Mouse (Mus musculus): Measurements from ENCODE around the gene Gzmb. TPM values are rescaled to one million over a fixed set of nuclear protein-coding genes. Genes with fewer than 3 reads are reported as not detected.
"Not testable (repeated sequence)": the region's sequence is repeated elsewhere in the genome, so short reads cannot be mapped to it uniquely, and the experiment has no call there.

Gene Gzmb
- 0.15 and 0.17 TPM in 2 replicates for polyA plus RNA-seq (2014; fragmentation: Nextera tagmentation; extraction: Ambion mirVana)

DNA sequence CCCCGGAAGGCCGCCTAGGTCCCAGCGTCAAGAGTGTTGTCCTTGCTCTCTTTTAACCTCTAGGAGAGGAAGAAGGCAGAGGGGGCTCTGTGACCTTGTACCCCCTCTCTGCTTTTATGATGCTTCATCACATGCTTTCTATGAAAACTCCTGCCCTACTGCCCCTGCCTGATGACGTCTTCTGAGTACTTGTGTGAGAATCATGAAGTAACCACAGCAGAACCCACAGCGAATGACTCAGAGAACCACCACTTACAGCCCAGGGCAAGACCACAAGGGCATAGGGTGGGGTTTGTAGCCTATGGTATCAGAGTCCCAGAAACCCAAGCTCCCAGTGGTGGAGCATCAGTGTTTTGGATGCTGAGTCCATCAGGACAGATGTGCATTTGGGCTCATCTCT, at the start of gene Gzmb:
Gene Gzmb (minus strand): TSS at position 108 of the 400 bp plus-strand sequence.
- ATAC-seq (replicated peaks; ENCODE audit: low FRiP score) (no peak), DNase-seq (ENCODE audit: low spot score) (no peak)
- no peak within 1 kb of the TSS for H3K4me2 ChIP-seq
- no peaks in the 10 kb centered on the region for H3K4me1 ChIP-seq (replicated peaks; ENCODE audit: control insufficient read depth, insufficient read depth, low read length)
- no peak within 1 kb of the TSS for H3K4me3 ChIP-seq (ENCODE audit: low read depth, low read length)
- no peaks in the 10 kb centered on the region for H3K9me3 ChIP-seq (ENCODE audit: control insufficient read depth, low read length)
- no peaks in the 10 kb centered on the region for H3K36me3 ChIP-seq (ENCODE audit: control insufficient read depth, insufficient read depth, low read length)
- 69% methylated on average over 5 of the region's 5 CpGs for WGBS
- H3K27me3 ChIP-seq (replicated peaks; ENCODE audit: control insufficient read depth, insufficient read depth, low read length), result no peaks in the 10 kb centered on the region
- H3K9ac ChIP-seq (ENCODE audit: low read depth, low read length), result no peak within 1 kb of the TSS
- no peak within 1 kb of the TSS for H3K27ac ChIP-seq (ENCODE audit: low read depth, low read length)

DNA sequence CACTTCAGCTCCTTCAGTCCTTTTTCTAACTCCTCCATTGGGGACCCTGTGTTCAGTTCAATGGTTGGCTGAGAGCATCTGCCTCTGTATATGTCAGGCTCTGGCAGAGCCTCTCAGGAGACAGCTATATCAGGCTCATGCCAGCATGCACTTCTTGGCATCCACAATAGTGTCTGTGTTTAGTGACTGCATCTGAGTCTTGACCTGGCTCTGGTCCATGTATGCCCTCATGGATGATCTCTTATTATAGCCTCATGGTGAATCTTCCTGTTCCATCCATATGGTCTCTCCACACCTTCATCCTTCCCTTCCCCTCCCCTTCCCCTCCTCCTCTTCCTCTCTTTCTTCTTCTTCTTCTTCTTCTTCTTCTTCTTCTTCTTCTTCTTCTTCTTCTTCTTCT, 49.7 kb upstream of the Gzmb start:
- H3K36me3 ChIP-seq (ENCODE audit: control insufficient read depth, insufficient read depth, low read length); H3K4me1 ChIP-seq (replicated peaks; ENCODE audit: control insufficient read depth, insufficient read depth, low read length); H3K9ac ChIP-seq (ENCODE audit: low read depth, low read length); DNase-seq (ENCODE audit: low spot score); H3K27me3 ChIP-seq (replicated peaks; ENCODE audit: control insufficient read depth, insufficient read depth, low read length); H3K9me3 ChIP-seq (ENCODE audit: control insufficient read depth, low read length); H3K4me2 ChIP-seq; H3K27ac ChIP-seq (ENCODE audit: low read depth, low read length); ATAC-seq (replicated peaks; ENCODE audit: low FRiP score); H3K4me3 ChIP-seq (ENCODE audit: low read depth, low read length): not testable (repeated sequence)

- DNase-seq (ENCODE audit: low spot score) (no peak), ATAC-seq (replicated peaks; ENCODE audit: low FRiP score) (no peak)
- Histone ChIP-seq H3K36me3 (ENCODE audit: control insufficient read depth, insufficient read depth, low read length) (no peaks in the 10 kb centered on the region), H3K27ac (ENCODE audit: low read depth, low read length) (no peak overlapping the region), H3K9ac (ENCODE audit: low read depth, low read length) (no peak overlapping the region), H3K27me3 (replicated peaks; ENCODE audit: control insufficient read depth, insufficient read depth, low read length) (no peaks in the 10 kb centered on the region), H3K4me3 (ENCODE audit: low read depth, low read length) (no peak overlapping the region), H3K9me3 (ENCODE audit: control insufficient read depth, low read length) (no peaks in the 10 kb centered on the region), H3K4me1 (replicated peaks; ENCODE audit: control insufficient read depth, insufficient read depth, low read length) (no peaks in the 10 kb centered on the region), H3K4me2 (no peak overlapping the region)
- 77% methylated on average over 9 of the region's 9 CpGs for WGBS
These were observed 48.2 kb upstream of the Gzmb start for GRCm38 (mm10) chr14:56310238-56310637.

GRCm38 (mm10) chr14:56304149-56304548, 42.1 kb upstream of the Gzmb start:
- Histone ChIP-seq H3K4me2 (no peak overlapping the region), H3K36me3 (ENCODE audit: control insufficient read depth, insufficient read depth, low read length) (no peaks in the 10 kb centered on the region), H3K9me3 (ENCODE audit: control insufficient read depth, low read length) (no peaks in the 10 kb centered on the region), H3K9ac (ENCODE audit: low read depth, low read length) (no peak overlapping the region), H3K27ac (ENCODE audit: low read depth, low read length) (no peak overlapping the region), H3K4me3 (ENCODE audit: low read depth, low read length) (no peak overlapping the region), H3K27me3 (replicated peaks; ENCODE audit: control insufficient read depth, insufficient read depth, low read length) (no peaks in the 10 kb centered on the region), H3K4me1 (replicated peaks; ENCODE audit: control insufficient read depth, insufficient read depth, low read length) (no peaks in the 10 kb centered on the region)
- DNase-seq (ENCODE audit: low spot score), result no peak
- no peak for ATAC-seq (replicated peaks; ENCODE audit: low FRiP score)
- 0% methylated on average over 4 of the region's 4 CpGs for WGBS

- ATAC-seq (replicated peaks; ENCODE audit: low FRiP score) (no peak), DNase-seq (ENCODE audit: low spot score) (no peak)
- H3K9ac ChIP-seq (ENCODE audit: low read depth, low read length), result no peak overlapping the region
- no peak overlapping the region for H3K4me2 ChIP-seq
- H3K27ac ChIP-seq (ENCODE audit: low read depth, low read length), result no peak overlapping the region
- no peak overlapping the region for H3K4me3 ChIP-seq (ENCODE audit: low read depth, low read length)
- no peaks in the 10 kb centered on the region for H3K27me3 ChIP-seq (replicated peaks; ENCODE audit: control insufficient read depth, insufficient read depth, low read length)
- H3K9me3 ChIP-seq (ENCODE audit: control insufficient read depth, low read length), result no peaks in the 10 kb centered on the region
- no peaks in the 10 kb centered on the region for H3K4me1 ChIP-seq (replicated peaks; ENCODE audit: control insufficient read depth, insufficient read depth, low read length)
- no peaks in the 10 kb centered on the region for H3K36me3 ChIP-seq (ENCODE audit: control insufficient read depth, insufficient read depth, low read length)
- 60% methylated on average over 10 of the region's 10 CpGs for WGBS
These were observed 41.5 kb upstream of the Gzmb start for GRCm38 (mm10) chr14:56303506-56304025.

- H3K27me3 ChIP-seq (replicated peaks; ENCODE audit: control insufficient read depth, insufficient read depth, low read length), result no peaks in the 10 kb centered on the region
- 92% methylated on average over 3 of the region's 3 CpGs for WGBS
- H3K36me3 ChIP-seq (ENCODE audit: control insufficient read depth, insufficient read depth, low read length), result no peaks in the 10 kb centered on the region
- no peak overlapping the region for H3K4me3 ChIP-seq (ENCODE audit: low read depth, low read length)
- no peak overlapping the region for H3K4me2 ChIP-seq
- no peaks in the 10 kb centered on the region for H3K4me1 ChIP-seq (replicated peaks; ENCODE audit: control insufficient read depth, insufficient read depth, low read length)
- DNase-seq (ENCODE audit: low spot score) (no peak), ATAC-seq (replicated peaks; ENCODE audit: low FRiP score) (no peak)
- H3K27ac ChIP-seq (ENCODE audit: low read depth, low read length), result no peak overlapping the region
- no peak overlapping the region for H3K9ac ChIP-seq (ENCODE audit: low read depth, low read length)
- no peaks in the 10 kb centered on the region for H3K9me3 ChIP-seq (ENCODE audit: control insufficient read depth, low read length)
These were observed 40.0 kb upstream of the Gzmb start for GRCm38 (mm10) chr14:56302091-56302490.

- ATAC-seq (replicated peaks; ENCODE audit: low FRiP score), result no peak
- H3K27ac ChIP-seq (ENCODE audit: low read depth, low read length), result no peak overlapping the region
- H3K9ac ChIP-seq (ENCODE audit: low read depth, low read length), result no peak overlapping the region
- no peaks in the 10 kb centered on the region for H3K36me3 ChIP-seq (ENCODE audit: control insufficient read depth, insufficient read depth, low read length)
- no peak overlapping the region for H3K4me3 ChIP-seq (ENCODE audit: low read depth, low read length)
- no peak overlapping the region for H3K4me2 ChIP-seq
- whole genome bisulfite sequencing, result 53% methylated on average over 5 of the region's 5 CpGs
- no peaks in the 10 kb centered on the region for H3K4me1 ChIP-seq (replicated peaks; ENCODE audit: control insufficient read depth, insufficient read depth, low read length)
- no peaks in the 10 kb centered on the region for H3K9me3 ChIP-seq (ENCODE audit: control insufficient read depth, low read length)
- no peak for DNase-seq (ENCODE audit: low spot score)
- no peaks in the 10 kb centered on the region for H3K27me3 ChIP-seq (replicated peaks; ENCODE audit: control insufficient read depth, insufficient read depth, low read length)
These were observed 34.7 kb upstream of the Gzmb start for GRCm38 (mm10) chr14:56296786-56297185.

DNA sequence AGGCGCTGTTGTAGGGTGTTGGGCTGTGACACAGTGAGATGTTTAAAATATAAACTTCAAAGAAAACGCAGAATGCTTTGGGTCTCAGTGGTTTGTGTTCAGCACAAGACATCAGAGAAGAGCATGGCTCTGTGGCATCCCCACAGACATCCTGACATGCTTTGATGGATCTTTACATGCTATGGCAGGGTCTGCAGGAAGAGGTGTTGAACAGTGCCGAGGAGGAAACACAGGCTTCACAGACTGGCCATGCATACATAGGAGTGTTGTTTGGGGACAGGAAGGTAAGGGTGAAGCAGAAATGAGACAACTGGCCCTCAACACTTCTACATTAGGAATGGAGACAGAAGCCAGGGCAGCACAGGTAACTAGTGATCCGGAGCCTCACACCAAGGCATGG, 34.0 kb upstream of the Gzmb start:
- 71% methylated on average over 4 of the region's 4 CpGs for WGBS

DNA sequence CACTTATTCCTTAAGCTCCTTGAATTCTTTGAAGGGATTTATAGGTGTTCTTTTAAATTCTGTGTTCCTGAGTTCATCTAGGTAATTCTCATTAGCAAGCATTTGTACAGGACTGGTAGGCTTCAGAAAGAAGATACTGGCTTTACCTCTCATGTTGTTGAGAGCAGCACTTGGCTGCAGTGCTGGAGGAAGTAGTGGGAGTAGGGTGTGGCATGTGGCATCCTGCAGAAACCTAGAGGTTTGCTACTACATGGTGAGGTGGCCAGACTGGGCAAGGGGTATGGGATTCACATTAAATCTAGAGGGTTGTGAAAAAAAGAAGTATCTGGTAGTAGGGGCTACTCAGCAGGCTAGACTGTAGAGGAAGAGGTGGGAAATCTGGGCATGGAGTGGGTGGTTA, 31.1 kb upstream of the Gzmb start:
- no peaks in the 10 kb centered on the region for H3K27me3 ChIP-seq (replicated peaks; ENCODE audit: control insufficient read depth, insufficient read depth, low read length)
- DNase-seq (ENCODE audit: low spot score), result no peak
- no peak overlapping the region for H3K4me2 ChIP-seq
- H3K27ac ChIP-seq (ENCODE audit: low read depth, low read length), result no peak overlapping the region
- no peaks in the 10 kb centered on the region for H3K4me1 ChIP-seq (replicated peaks; ENCODE audit: control insufficient read depth, insufficient read depth, low read length)
- H3K36me3 ChIP-seq (ENCODE audit: control insufficient read depth, insufficient read depth, low read length), result no peaks in the 10 kb centered on the region
- no peaks in the 10 kb centered on the region for H3K9me3 ChIP-seq (ENCODE audit: control insufficient read depth, low read length)
- no peak overlapping the region for H3K9ac ChIP-seq (ENCODE audit: low read depth, low read length)
- H3K4me3 ChIP-seq (ENCODE audit: low read depth, low read length), result no peak overlapping the region
- no peak for ATAC-seq (replicated peaks; ENCODE audit: low FRiP score)

More for the DNA sequence above, 34.0 kb upstream of the Gzmb start:
- no peak overlapping the region for H3K9ac ChIP-seq (ENCODE audit: low read depth, low read length)
- no peaks in the 10 kb centered on the region for H3K36me3 ChIP-seq (ENCODE audit: control insufficient read depth, insufficient read depth, low read length)
- H3K4me3 ChIP-seq (ENCODE audit: low read depth, low read length), result no peak overlapping the region
- no peak overlapping the region for H3K27ac ChIP-seq (ENCODE audit: low read depth, low read length)
- H3K27me3 ChIP-seq (replicated peaks; ENCODE audit: control insufficient read depth, insufficient read depth, low read length), result no peaks in the 10 kb centered on the region
- no peaks in the 10 kb centered on the region for H3K9me3 ChIP-seq (ENCODE audit: control insufficient read depth, low read length)
- no peak for ATAC-seq (replicated peaks; ENCODE audit: low FRiP score)
- DNase-seq (ENCODE audit: low spot score), result no peak
- no peaks in the 10 kb centered on the region for H3K4me1 ChIP-seq (replicated peaks; ENCODE audit: control insufficient read depth, insufficient read depth, low read length)
- H3K4me2 ChIP-seq, result no peak overlapping the region
